Mouse (Mus musculus) CD8-positive naive resting alpha-beta T cell, adult 2 months (primary cell): ENCODE measurements around the gene Dock6.
"Not testable (repeated sequence)": the region's sequence is repeated elsewhere in the genome, so short reads cannot be mapped to it uniquely, and the experiment has no call there.

Experiments
- DNase-seq, 2 experiments: peaks; one replicate each; pipeline ENCODE4 v3.0.0; 2022; ENCODE audit warnings: low read depth in 2 of 2, low spot score in 2 of 2

The Dock6 gene

GRCm38 (mm10) chr9:21786309-21786708, 66.1 kb downstream of the Dock6 start:
- DNase-seq, result not testable (repeated sequence)

GRCm38 (mm10) chr9:21784517-21785307, 67.7 kb downstream of the Dock6 start:
- DNase-seq, result no peak

GRCm38 (mm10) chr9:21781657-21782468, 70.6 kb downstream of the Dock6 start:
- no peak for DNase-seq

GRCm38 (mm10) chr9:21777726-21778125, 74.7 kb downstream of the Dock6 start:
- no peak for DNase-seq

- no peak for DNase-seq
These were observed 78.1 kb downstream of the Dock6 start for GRCm38 (mm10) chr9:21774353-21774752.

GRCm38 (mm10) chr9:21773396-21773795, 79.0 kb downstream of the Dock6 start:
- DNase-seq, result not testable (repeated sequence)

GRCm38 (mm10) chr9:21769558-21770183, 82.8 kb downstream of the Dock6 start:
- no peak for DNase-seq

GRCm38 (mm10) chr9:21768511-21769411, 83.7 kb downstream of the Dock6 start:
- DNase-seq, result no peak

- no peak for DNase-seq
These were observed 84.5 kb downstream of the Dock6 start for GRCm38 (mm10) chr9:21767896-21768295.

- no peak for DNase-seq
These were observed 88.1 kb downstream of the Dock6 start for GRCm38 (mm10) chr9:21764084-21764999.

GRCm38 (mm10) chr9:21762135-21762534, 90.3 kb downstream of the Dock6 start:
- DNase-seq, result no peak

GRCm38 (mm10) chr9:21760155-21761088, 92.0 kb downstream of the Dock6 start, which contains the start of gene Spc24:
Gene Spc24 (minus strand): TSS chr9:21760303.
- peak; percentile 93 to 95 for DNase-seq

- DNase-seq, result no peak
These were observed 92.7 kb downstream of the Dock6 start for GRCm38 (mm10) chr9:21759718-21760117.

- peak in 1 of 2 experiments; percentile 5 for DNase-seq
These were observed 93.6 kb downstream of the Dock6 start for GRCm38 (mm10) chr9:21758576-21759529.

GRCm38 (mm10) chr9:21754516-21755321, 97.7 kb downstream of the Dock6 start:
- no peak for DNase-seq

GRCm38 (mm10) chr9:21754003-21754402, 98.4 kb downstream of the Dock6 start:
- DNase-seq, result no peak
